Mouse (Mus musculus): Measurements from ENCODE around the gene Olfr62. TPM values are rescaled to one million over a fixed set of nuclear protein-coding genes. Genes with fewer than 3 reads are reported as not detected.

Olfr62 gene
- total RNA-seq (2021): not detected

DNA sequence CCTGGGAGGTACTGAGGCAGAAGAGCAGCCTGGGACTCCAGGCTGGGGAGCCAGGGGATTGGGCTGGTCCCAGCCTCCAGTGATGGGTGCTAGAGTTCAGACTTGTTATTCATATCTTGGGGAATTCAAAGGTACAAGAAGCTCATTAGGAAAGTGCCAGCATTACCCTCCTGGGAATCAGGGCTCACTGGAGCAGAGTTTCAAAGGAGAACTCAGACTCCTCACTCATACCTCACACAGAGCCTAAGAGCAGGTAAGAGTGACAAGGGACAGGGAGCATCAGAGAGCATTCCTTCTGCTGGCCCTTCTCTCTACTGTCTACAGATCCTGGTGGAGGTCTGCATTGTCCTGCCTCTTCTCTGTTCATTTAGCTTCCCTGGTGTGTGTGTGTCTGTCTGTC lies at the start of gene Olfr62:
Gene Olfr62, plus strand, starts transcription at position 301 of the 400 bp plus-strand sequence.
- no peak for DNase-seq

DNA sequence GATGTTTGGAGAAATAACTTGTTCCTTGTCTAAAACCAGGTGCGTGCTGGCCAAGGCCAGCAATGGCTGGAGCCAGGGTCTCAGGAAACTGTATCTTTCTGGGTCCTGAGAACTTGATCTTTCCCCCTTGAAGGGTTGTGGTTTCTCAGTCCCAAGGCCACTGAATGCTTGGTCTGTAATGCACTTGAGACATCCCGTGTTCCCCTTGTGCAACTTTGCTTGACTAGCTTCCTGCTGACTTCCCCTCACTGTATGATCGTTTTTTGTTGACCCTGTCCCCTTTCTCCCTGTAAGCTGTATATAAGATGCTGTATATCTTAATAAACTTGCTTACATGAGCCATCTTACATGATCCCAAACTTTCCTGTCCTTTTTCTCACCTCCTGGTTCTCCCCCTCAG lies 48.9 kb upstream of the Olfr62 start:
- no peak for DNase-seq

DNA sequence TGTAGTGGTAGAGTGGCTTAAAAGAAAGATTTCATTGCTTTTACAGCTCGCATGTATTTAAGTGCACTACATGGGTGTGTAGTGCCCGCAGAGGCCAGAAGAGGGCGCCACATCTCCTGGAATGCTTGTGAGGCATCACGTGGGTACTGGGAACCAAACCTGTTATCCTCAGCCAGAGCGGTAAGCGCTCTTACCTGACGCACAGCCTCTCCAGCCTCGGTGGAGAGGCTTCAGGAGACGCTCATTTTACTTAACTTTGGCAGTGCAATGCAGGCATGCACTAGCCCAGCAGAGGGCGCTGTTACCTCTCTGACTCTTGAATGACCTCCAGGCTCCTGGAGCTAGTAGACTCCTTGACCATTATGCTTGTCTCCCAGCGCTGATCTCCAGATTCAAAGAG lies 46.1 kb upstream of the Olfr62 start:
- no peak for DNase-seq

DNA sequence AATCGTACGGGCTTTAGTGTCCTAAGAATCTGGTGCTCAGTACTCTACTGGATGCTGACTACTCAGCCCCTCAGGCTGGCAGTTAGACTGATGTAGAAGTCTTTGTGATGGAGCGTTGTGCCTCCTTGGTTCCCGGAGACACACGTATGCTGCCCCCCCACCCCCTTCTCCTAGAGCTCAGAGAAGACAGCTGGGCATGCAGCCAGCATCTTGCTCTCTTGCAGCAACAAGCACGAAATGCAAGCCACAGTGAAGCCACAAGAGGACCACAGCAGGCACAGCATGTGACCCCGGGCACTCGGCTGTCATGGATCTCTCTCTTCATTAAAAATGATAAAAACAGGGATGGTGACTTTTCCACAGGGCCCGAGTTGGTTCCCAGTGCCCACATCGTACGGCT lies 43.3 kb upstream of the Olfr62 start:
- no peak for DNase-seq

DNA sequence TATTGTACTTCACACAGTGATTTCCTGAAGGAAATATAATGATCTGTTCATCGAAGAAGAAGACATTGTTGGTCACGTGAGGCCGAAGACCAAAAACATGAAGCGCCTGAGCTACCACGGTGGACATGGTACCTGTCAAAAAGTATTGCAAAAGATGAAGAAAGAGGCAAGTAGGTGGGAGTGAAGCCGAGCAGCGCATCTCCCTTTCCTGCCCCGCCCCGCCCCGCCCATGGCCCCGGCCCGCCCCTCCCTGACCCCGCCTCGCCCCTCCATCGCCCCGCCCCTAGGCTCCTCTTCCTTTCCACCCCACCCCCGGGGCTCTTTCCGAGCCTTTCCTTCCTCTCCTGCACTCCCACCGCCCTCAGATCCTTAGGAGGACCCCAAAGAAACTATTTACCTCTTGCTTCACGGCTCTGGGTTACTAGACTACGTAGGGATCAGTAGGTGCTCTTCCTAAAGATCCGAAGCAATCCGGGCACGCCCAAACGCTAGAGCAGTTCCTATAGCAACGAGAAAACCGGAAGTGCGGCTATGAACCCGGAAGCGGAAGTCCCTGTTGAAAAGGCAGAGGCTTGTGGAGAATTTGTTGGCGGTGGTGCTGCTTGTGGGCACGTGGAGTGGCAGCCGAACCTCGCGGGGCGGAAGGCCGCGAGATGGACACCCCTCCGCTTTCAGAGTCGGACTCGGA lies 38.3 kb upstream of the Olfr62 start, which contains the start of the genes Cfap57 and Ebna1bp2:
Gene Cfap57, minus strand, starts transcription at position 499 of the 688 bp plus-strand sequence.
Gene Ebna1bp2, plus strand, starts transcription at position 521 of the 688 bp plus-strand sequence.
- peak; percentile 89 for DNase-seq

DNA sequence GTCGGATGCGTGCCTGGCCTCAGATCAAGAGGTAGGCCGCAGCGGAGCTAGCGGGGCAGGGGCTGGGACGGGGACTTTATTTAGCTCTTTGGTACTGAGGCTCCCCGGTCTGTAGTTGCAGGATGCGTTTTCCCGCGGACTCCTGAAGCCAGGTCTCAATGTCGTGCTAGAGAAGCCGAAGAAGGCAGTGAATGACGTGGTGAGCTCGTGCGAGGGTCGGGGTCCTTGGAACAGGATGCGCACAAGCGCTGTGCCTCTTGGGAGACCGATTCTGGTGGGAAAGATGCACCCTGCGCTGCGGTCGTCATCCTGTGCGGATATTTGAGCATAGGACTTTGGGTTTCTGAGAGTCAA lies 37.8 kb upstream of the Olfr62 start:
- DNase-seq: no peak

DNA sequence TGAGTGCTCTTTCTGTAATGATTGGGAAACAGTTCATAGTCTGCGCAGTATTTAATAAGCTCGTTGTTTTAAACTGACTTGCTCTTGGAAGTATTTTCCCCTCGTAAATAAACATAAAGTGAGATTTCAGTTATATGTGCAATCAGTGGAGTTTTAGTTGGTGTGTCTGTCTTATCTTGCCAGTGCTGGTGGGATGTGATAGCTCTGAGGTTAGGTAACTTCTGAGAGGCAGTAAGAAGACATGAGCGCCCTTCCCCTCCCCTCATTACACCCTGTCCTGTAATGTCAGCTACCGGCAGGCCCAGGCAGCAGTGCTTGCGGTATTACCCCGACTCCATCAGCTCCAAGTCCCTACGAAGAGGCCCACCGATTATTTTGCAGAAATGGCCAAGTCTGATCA lies 37.0 kb upstream of the Olfr62 start:
- DNase-seq: no peak

DNA sequence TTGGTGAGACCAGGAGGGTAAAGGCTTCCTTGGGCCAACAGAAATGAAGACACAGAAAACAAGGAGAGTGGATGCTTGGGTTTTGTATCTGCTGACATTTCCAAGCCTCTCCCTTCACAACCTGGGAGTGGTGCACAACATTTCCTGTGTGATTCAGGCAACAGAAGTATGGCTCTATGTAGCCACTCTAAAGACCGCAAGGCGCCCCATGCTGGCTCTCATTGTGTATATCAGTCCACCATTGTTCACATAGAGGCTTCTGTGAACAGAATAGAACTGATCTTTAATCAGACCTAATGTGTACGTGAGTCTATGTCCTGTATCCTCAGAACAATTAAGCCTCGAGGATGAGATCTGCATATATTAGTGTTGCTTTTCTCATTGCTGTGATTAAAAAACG lies 28.5 kb upstream of the Olfr62 start:
- no peak for DNase-seq

DNA sequence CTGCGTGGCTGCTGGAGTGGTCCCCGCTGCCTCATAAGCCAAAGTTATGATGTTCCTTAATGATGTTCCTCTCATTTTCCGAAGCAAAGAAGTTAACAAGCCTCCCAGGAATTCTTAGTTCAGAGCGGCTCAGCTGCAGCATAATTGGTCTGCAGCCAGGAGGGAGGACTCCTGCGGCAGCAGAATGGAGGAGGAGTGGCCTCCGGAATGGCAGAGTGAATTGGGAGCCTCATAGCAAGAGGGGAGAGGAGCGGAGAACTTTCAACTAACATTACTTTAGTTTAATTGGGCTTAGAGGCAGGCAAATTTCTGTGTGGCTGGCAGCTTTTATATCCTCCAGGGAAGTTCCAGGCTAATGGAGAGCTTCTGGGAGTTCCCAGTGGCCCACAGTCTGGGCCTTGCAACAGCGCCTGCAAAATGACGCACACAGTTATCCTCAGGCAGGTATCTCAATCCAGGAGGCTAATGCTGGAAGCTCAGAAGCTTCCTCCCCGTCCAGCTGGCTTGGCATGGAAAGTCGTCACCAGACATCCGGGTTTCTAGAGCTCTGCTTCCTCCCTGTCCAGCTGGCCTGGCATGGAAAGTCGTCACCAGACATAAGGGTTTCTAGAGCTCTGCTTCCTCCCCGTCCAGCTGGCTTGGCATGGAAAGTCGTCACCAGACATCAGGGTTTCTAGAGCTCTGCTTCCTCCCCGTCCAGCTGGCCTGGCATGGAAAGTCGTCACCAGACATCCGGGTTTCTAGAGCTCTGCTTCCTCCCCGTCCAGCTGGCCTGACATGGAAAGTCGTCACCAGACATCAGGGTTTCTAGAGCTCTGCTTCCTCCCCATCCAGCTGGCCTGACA lies 16.2 kb upstream of the Olfr62 start:
- DNase-seq: peak; percentile 11 to 17

DNA sequence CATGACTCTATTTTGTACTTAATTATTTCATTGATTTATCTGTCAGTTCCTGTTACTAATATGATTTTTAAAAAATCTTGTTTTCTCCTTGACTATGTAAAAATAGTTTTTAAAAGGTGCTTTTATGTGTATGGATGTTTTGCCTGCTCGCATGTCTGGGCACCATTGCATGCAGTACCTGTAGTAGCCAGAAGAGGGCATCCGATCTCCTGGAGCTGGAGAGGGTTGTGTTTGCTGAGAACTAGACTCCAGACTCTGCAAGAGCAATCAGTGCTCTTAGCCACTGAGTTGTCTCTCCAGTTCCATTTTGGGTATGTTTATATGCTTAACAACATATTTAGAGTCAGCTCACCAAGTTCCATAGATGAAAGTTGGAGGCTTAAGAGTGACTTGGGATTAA lies 13.5 kb upstream of the Olfr62 start:
- DNase-seq: peak; percentile 53 to 56

DNA sequence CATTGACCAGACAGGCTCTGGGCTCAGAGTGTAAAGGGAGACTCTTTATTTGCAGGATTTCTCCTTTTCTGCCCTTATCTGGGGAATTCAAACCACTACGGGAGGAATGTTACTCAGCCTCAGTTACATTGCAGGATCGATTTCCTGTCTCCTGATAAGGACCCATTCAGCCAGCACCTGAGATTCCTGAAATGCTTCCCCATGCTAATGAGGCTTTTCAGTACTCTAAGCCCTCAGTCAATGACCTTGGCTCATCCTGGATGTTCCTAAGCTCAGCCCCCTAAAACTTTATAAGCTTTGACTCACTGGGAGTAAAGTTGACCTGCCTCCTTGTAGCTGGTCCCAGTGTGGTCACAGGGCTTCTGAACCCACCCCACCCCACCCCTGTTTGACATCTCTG lies 28.3 kb downstream of the Olfr62 start:
- DNase-seq: no peak

DNA sequence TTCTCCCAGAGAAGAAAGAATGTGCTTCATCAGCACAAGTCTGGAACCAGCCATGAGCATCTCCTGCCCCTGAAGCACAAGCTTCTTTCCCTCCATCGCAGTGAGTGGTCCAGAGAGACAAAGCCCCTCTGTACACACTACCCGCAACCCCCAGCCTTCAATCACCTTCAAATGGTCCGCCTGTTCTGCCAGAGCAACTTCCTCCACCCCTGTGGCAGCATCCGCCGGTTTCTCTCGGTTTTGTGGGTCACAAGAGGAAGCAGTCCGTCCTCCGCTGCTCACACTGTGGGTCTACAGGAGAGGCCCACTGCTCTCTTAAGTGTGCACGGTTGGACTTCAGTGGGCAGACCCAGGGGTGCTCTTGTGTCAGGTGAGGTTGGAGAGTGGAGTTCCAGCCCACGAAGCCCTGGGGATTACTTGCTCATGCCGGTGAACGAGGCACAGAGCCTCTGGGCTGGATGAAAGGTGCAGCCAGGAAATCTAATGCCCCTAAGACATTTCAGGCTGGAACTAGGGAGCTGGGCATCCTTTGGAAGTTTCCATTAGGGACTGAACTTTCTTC lies 33.7 kb downstream of the Olfr62 start, which contains the start of gene Olfr1342:
Gene Olfr1342, minus strand, starts transcription at position 345 of the 562 bp plus-strand sequence.
- no peak for DNase-seq

DNA sequence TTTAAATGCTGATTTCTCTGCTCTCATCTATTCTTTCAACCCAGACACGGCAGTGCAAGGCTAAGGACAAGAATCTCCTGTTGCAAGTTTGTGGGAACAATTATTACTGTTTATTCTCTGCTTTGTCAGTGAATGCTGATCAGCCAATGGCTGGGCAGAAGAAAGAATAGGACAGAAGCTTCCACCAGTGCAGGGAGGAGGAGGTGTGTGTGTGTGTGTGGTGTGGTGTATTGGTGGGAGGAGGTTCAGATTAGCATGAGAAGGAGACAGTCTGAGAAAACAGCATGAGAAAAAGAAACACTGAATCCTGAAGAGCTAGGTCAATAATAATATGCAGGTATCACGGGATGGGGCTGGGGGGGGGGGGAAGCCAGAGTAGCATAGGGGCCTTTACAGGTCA lies 35.1 kb downstream of the Olfr62 start:
- no peak for DNase-seq

DNA sequence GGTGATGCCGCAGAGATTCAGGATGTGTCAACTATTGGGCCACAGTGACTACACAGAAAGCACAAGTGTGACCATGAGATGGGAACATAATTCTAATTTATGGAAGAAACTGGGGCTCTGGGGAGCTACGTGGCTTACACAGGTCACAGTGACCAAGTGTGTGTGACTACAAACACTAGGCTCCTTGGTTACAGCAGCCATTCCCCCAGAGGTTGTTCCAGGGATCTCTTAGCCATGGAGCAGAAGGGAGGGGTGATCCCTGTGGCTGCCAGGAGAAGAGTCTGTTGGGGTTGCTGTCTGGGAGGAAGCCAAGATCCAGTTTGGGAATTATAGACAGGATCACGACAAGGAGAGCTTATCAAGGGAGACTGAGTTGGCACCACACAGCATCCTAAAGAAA lies 44.5 kb downstream of the Olfr62 start, which contains the start of gene Olfr1341:
Gene Olfr1341, plus strand, starts transcription at position 301 of the 400 bp plus-strand sequence.
- DNase-seq: no peak

DNA sequence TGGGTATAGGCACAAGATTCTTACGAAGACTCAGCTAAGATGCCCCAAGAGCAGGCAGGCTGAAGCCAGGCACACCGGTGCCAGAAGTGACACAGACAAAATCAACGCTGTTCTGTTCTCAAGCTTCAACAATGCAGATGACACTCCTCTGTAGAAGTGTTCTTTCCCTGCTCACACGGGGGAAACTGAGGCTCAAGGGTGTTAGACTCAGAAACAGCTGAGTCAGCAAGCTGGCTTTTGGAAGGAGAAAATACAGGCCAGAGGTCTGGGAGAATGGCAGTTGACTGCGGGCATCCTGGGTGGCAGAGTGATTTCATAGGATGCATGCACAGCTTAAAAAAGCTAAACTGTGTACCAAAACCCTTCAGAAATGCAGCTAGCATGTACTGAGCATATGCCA lies 49.3 kb downstream of the Olfr62 start:
- DNase-seq: no peak

DNA sequence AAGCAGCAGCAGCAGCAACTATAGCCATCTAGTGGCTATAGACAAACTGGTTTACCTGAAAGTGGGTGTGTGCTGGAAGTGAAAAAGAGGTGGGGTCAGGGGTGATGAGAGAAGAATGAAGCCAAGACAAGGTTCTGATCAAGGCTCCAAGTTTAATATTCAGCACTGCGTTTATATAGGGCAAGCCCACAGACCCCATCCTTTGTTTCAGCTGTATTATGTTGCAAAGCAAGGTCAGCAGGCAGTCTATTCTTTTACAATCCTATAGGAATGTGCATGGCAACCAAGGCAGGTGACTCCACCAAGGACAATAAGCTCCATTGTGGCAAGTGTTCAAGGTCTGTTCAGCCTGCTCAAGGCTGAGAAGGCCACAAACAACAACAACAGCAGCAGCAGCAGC lies 52.9 kb downstream of the Olfr62 start:
- no peak for DNase-seq

Other genes starting within 250 kb of the Olfr62 start
- gene Szt2, start 249.7 kb upstream of the Olfr62 start, total RNA-seq (2021): 10 to 100 TPM; 35.7 to 40.8 TPM
- gene Med8, start 249.6 kb upstream of the Olfr62 start, total RNA-seq (2021): 10 to 100 TPM; 54.6 to 61.5 TPM
- gene Elovl1, start 230.9 kb upstream of the Olfr62 start, total RNA-seq (2021): 10 to 100 TPM; 26.4 to 28.5 TPM
- 1 to 10 TPM in 1 of 2 experiments, under 1 TPM in 1; 0.82 to 1.5 TPM for gene Cdc20, start 221.6 kb upstream of the Olfr62 start, total RNA-seq (2021)
- gene Mpl, start 201.4 kb upstream of the Olfr62 start, total RNA-seq (2021): not detected
- 1 to 10 TPM; 7.1 to 8.5 TPM for gene Tie1, start 168.9 kb upstream of the Olfr62 start, total RNA-seq (2021)
- gene 2610528J11Rik, start 132.0 kb upstream of the Olfr62 start, total RNA-seq (2021): not detected
- 1 to 10 TPM; 5.6 to 8.1 TPM for gene Tmem125, start 114.9 kb upstream of the Olfr62 start, total RNA-seq (2021)
- under 1 TPM; 0.78 to 0.90 TPM for gene Cfap57, start 38.2 kb upstream of the Olfr62 start, total RNA-seq (2021)
- 10 to 100 TPM; 61.8 to 64.2 TPM for gene Ebna1bp2, start 38.2 kb upstream of the Olfr62 start, total RNA-seq (2021)
- gene Olfr1342, start 33.8 kb downstream of the Olfr62 start, total RNA-seq (2021): not detected
- not detected for gene Olfr1341, start 44.6 kb downstream of the Olfr62 start, total RNA-seq (2021)
- gene Olfr1340, start 61.2 kb downstream of the Olfr62 start, total RNA-seq (2021): not detected
- not detected for gene Olfr1339, start 73.2 kb downstream of the Olfr62 start, total RNA-seq (2021)
- gene Olfr1338, start 99.8 kb downstream of the Olfr62 start, total RNA-seq (2021): not detected
- gene Olfr1337, start 123.6 kb downstream of the Olfr62 start, total RNA-seq (2021): not detected
- not detected for gene Olfr1335, start 151.0 kb downstream of the Olfr62 start, total RNA-seq (2021)
- not detected for gene Olfr1333, start 177.3 kb downstream of the Olfr62 start, total RNA-seq (2021)
- gene Olfr1331, start 205.7 kb downstream of the Olfr62 start, total RNA-seq (2021): not detected
- not detected for gene Olfr1330, start 229.6 kb downstream of the Olfr62 start, total RNA-seq (2021)

Measured in layer of hippocampus, postnatal 36 days (tissue).